Mouse (Mus musculus): ENCODE measurements at regions not wholly inside any gene's neighbourhood (a gene's known extent, or its start where the extent isn't known, plus 50 kb on each side); places are given as distances from the start of the nearest gene placed in this dataset.

DNA sequence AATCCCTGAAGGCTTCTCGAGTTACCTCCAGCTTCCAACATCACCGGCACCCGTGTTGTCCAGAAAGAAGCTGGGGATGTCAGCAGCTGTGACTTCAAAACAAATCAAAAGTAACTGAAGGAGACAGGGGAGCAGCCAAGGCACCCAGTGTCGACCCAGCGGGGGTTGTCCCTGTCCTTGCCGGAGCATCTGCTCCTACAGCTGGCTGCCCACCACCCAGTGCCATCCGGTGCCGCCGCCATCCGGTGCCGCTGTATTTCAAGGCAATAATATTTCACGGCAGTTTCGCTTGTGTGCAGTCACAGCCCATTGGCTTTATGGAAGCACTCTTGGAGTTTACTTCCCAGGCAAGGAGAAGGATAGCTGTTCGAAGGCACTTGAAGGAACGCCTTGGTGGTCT, 150.3 kb upstream of the A530016L24Rik start:
- TF ChIP-seq POLR2A (IDR thresholded peaks at IDR 0.05; ENCODE audit: extremely low read depth, insufficient read depth, low read length) (no peak), CTCF (IDR thresholded peaks at IDR 0.05; ENCODE audit: low read depth, low read length) (no peak)
- Histone ChIP-seq H3K4me1 (ENCODE audit: control insufficient read depth, insufficient read depth, low read length) (no peaks in the 10 kb centered on the region; the same call in 1 of the 2 replicates), H3K27me3 (ENCODE audit: control insufficient read depth, insufficient read depth, low read length) (no peaks in the 10 kb centered on the region), H3K4me3 (ENCODE audit: insufficient read depth, low read depth, low read length) (no peak overlapping the region), H3K9ac (ENCODE audit: low read depth, low read length) (no peak overlapping the region), H3K79me2 (ENCODE audit: control insufficient read depth, insufficient read depth, low read length) (no peaks in the 10 kb centered on the region), H3K27ac (replicated peaks; ENCODE audit: insufficient read depth, low read depth, low read length) (no peak overlapping the region), H3K36me3 (ENCODE audit: control insufficient read depth, insufficient read depth, low read length) (no peaks in the 10 kb centered on the region)
- no peak for DNase-seq (ENCODE audit: extremely low read depth, low read depth, low spot score)
- 86% methylated on average over 15 of the region's 15 CpGs for WGBS

DNA sequence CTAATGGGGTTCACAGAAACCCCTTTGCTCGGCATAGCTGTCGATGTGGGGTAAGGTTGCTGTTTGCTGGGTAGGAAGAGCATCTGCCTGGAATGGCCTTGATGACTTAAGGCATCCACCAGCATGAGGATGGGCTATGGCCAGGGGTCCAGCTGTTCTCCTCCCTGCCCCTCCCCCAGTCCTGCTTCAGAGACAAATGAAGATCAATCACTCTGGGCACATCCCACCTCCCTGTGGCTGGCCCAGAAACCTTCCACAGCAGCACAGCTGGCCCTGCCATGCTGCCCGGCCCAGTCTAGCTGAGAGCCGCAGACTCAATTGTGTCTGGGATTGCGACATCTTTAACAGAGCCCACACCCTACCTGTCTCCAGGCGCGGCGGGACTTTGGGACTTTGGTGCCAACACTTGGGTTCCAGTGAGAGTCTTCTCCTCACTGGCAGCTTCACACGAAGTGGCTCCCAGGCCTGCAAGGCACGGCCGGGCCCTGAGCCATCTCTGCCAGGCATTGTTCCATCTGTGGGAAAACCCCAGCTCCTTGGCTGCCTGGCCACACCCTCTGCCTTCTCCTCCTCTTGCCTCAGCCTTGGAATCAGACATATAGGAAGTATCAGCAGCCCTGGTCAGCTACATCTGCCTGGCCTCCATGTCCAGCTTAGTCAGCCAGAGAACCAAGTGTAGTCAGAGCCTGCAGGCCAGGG, 149.6 kb upstream of the A530016L24Rik start:
- Histone ChIP-seq H3K27me3 (ENCODE audit: control insufficient read depth, insufficient read depth, low read length) (no peaks in the 10 kb centered on the region), H3K27ac (replicated peaks; ENCODE audit: insufficient read depth, low read depth, low read length) (no peak overlapping the region), H3K9ac (ENCODE audit: low read depth, low read length) (no peak overlapping the region), H3K79me2 (ENCODE audit: control insufficient read depth, insufficient read depth, low read length) (no peaks in the 10 kb centered on the region), H3K36me3 (ENCODE audit: control insufficient read depth, insufficient read depth, low read length) (no peaks in the 10 kb centered on the region), H3K4me1 (ENCODE audit: control insufficient read depth, insufficient read depth, low read length) (no peaks in the 10 kb centered on the region; the same call in 1 of the 2 replicates), H3K4me3 (ENCODE audit: insufficient read depth, low read depth, low read length) (no peak overlapping the region)
- DNase-seq (ENCODE audit: extremely low read depth, low read depth, low spot score) = no peak
- TF ChIP-seq CTCF (IDR thresholded peaks at IDR 0.05; ENCODE audit: low read depth, low read length) (no peak), POLR2A (IDR thresholded peaks at IDR 0.05; ENCODE audit: extremely low read depth, insufficient read depth, low read length) (no peak)
- 69% methylated on average over 11 of the region's 11 CpGs for WGBS

DNA sequence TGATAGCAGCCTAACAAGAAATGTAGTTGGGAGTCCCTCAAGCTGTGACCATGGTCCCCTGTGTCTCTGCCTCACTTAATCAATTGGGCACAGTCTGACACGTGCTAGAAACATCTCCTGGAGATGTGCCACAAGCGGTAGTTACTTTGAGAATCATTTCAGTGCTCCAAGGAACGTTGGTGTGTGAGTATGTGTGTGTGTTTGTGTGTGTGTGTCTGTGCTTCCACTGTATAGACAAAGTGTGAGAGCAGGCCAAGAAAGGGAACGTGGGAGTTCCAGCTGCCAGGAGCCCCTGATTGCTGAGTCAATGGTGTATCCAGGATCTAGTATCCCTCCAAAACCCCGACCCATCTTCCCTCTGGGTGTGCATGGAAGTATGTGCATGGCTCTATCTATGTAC, 149.0 kb upstream of the A530016L24Rik start:
- 84% methylated on average over 5 of the region's 5 CpGs for WGBS
- Histone ChIP-seq H3K27ac (replicated peaks; ENCODE audit: insufficient read depth, low read depth, low read length) (no peak overlapping the region), H3K4me3 (ENCODE audit: insufficient read depth, low read depth, low read length) (no peak overlapping the region), H3K27me3 (ENCODE audit: control insufficient read depth, insufficient read depth, low read length) (no peaks in the 10 kb centered on the region), H3K9ac (ENCODE audit: low read depth, low read length) (no peak overlapping the region), H3K4me1 (ENCODE audit: control insufficient read depth, insufficient read depth, low read length) (no peaks in the 10 kb centered on the region; the same call in 1 of the 2 replicates), H3K36me3 (ENCODE audit: control insufficient read depth, insufficient read depth, low read length) (no peaks in the 10 kb centered on the region), H3K79me2 (ENCODE audit: control insufficient read depth, insufficient read depth, low read length) (no peaks in the 10 kb centered on the region)
- no peak for DNase-seq (ENCODE audit: extremely low read depth, low read depth, low spot score)
- no peak for TF ChIP-seq POLR2A (IDR thresholded peaks at IDR 0.05; ENCODE audit: extremely low read depth, insufficient read depth, low read length)
- TF ChIP-seq CTCF (IDR thresholded peaks at IDR 0.05; ENCODE audit: low read depth, low read length) = no peak

DNA sequence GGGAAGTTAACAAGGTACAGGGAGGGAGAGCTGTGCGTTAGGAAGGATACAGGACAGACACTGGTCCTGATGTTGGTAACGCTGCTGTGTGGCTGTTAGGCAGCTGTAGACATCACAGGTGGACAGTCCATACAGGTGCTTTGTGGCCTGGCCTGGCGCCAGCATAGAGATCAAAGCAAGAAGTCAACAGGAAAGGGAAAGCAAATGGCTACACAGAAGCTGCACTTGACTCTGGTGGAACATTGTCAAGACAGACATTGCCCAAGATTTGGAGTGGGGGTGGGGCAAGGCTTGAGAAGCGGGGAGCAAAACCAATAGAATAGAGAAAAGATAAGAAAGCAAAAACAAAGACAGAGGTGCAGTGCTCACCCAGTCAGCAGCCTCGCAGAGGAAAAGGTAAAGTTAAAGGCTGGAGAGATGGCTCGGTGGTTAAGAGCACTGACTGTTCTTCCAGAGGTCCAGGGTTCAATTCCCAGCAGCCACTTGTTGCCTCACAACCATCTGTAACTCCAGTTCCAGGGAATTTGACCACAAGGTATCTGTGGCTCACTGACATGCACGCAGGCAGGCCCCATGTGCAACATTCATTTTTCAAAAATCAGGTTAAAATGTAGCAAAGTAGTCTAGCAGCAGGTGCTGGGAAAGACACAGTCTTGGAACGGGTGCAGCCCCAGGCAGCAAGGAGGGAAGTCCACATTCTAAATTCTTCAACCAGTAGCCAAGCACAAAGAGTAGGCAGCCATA, 147.3 kb upstream of the A530016L24Rik start:
- peak; percentile 12 for DNase-seq (ENCODE audit: extremely low read depth, low read depth, low spot score)
- Histone ChIP-seq H3K9ac (ENCODE audit: low read depth, low read length) (no peak overlapping the region), H3K27me3 (ENCODE audit: control insufficient read depth, insufficient read depth, low read length) (no peaks in the 10 kb centered on the region), H3K79me2 (ENCODE audit: control insufficient read depth, insufficient read depth, low read length) (no peaks in the 10 kb centered on the region), H3K27ac (replicated peaks; ENCODE audit: insufficient read depth, low read depth, low read length) (no peak overlapping the region), H3K36me3 (ENCODE audit: control insufficient read depth, insufficient read depth, low read length) (no peaks in the 10 kb centered on the region), H3K4me1 (ENCODE audit: control insufficient read depth, insufficient read depth, low read length) (no peaks in the 10 kb centered on the region; the same call in 1 of the 2 replicates), H3K4me3 (ENCODE audit: insufficient read depth, low read depth, low read length) (no peak overlapping the region)
- 57% methylated on average over 8 of the region's 8 CpGs for WGBS
- TF ChIP-seq POLR2A (IDR thresholded peaks at IDR 0.05; ENCODE audit: extremely low read depth, insufficient read depth, low read length) (no peak), CTCF (IDR thresholded peaks at IDR 0.05; ENCODE audit: low read depth, low read length) (no peak)

DNA sequence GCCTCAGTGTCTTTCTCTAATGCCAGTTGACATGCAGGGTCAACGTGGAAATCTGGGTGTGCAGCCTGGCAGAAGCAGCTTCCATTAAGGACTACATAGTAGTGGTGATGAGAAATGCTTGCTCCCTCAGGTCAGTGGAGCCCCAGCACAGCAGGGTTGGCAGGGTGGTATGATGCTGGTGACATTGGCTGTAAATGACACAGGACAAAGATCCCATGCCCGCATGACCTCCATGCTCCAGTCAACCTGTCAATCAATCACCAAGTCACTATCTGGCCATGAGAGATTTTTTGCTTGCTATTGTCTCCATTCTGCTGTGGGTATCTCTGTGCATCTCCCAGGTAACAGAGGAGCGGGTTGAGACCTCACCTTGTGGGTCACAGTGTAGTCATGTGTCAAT, 146.2 kb upstream of the A530016L24Rik start:
- no peak overlapping the region for H3K9ac ChIP-seq (ENCODE audit: low read depth, low read length)
- no peak overlapping the region for H3K4me3 ChIP-seq (ENCODE audit: insufficient read depth, low read depth, low read length)
- H3K36me3 ChIP-seq (ENCODE audit: control insufficient read depth, insufficient read depth, low read length) = no peaks in the 10 kb centered on the region

DNA sequence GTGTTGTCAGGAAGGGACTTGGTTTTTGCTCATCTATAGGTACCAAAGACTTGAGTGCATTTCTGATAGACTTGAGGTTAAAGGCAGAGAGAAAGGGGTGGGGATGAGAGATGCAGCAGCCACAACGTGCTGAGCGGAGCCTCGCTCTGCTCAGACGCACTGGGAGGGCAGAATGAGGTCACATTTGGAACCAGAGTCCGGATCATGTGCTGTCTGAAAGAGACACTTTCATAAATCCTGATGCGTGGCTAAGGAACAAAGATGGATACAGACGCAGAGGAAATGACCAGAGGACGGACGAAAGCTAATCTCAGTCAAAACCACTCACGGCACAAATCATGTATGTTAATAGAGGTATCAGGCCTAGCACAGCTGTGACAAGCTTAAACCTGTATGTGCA, 145.0 kb upstream of the A530016L24Rik start:
- no peak for TF ChIP-seq CTCF (IDR thresholded peaks at IDR 0.05; ENCODE audit: low read depth, low read length)
- TF ChIP-seq POLR2A (IDR thresholded peaks at IDR 0.05; ENCODE audit: extremely low read depth, insufficient read depth, low read length) = no peak
- H3K36me3 ChIP-seq (ENCODE audit: control insufficient read depth, insufficient read depth, low read length) = no peaks in the 10 kb centered on the region

More for the DNA sequence above, 146.2 kb upstream of the A530016L24Rik start:
- TF ChIP-seq CTCF (IDR thresholded peaks at IDR 0.05; ENCODE audit: low read depth, low read length) = no peak
- no peak for TF ChIP-seq POLR2A (IDR thresholded peaks at IDR 0.05; ENCODE audit: extremely low read depth, insufficient read depth, low read length)
- peak; percentile 57 for DNase-seq (ENCODE audit: extremely low read depth, low read depth, low spot score)
- H3K27me3 ChIP-seq (ENCODE audit: control insufficient read depth, insufficient read depth, low read length) = no peaks in the 10 kb centered on the region
- H3K27ac ChIP-seq (replicated peaks; ENCODE audit: insufficient read depth, low read depth, low read length) = no peak overlapping the region
- 67% methylated on average over 3 of the region's 3 CpGs for WGBS
- H3K79me2 ChIP-seq (ENCODE audit: control insufficient read depth, insufficient read depth, low read length) = no peaks in the 10 kb centered on the region
- H3K4me1 ChIP-seq (ENCODE audit: control insufficient read depth, insufficient read depth, low read length) = no peaks in the 10 kb centered on the region; the same call in 1 of the 2 replicates

More for the DNA sequence above, 145.0 kb upstream of the A530016L24Rik start:
- 83% methylated on average over 10 of the region's 10 CpGs for WGBS
- Histone ChIP-seq H3K27ac (replicated peaks; ENCODE audit: insufficient read depth, low read depth, low read length) (no peak overlapping the region), H3K4me3 (ENCODE audit: insufficient read depth, low read depth, low read length) (no peak overlapping the region), H3K79me2 (ENCODE audit: control insufficient read depth, insufficient read depth, low read length) (no peaks in the 10 kb centered on the region), H3K4me1 (ENCODE audit: control insufficient read depth, insufficient read depth, low read length) (no peaks in the 10 kb centered on the region; the same call in 1 of the 2 replicates), H3K27me3 (ENCODE audit: control insufficient read depth, insufficient read depth, low read length) (no peaks in the 10 kb centered on the region), H3K9ac (ENCODE audit: low read depth, low read length) (no peak overlapping the region)
- DNase-seq (ENCODE audit: extremely low read depth, low read depth, low spot score) = no peak
